Mouse (Mus musculus) kidney, postnatal 0 days (tissue): ENCODE results near the gene Gm26602. TPM values are rescaled to one million over a fixed set of nuclear protein-coding genes. Genes with fewer than 3 reads are reported as not detected.

Experiments used
- ATAC-seq: fragments of 200-750 bp; cut with Nextera tagmentation; replicated peaks from 2 replicates; pipeline ENCODE4 v1.8.0; 2017; ENCODE audit warnings: low read depth, moderate number of reproducible peaks, moderate TSS enrichment, moderate library complexity; ENCODE audit not compliant: low FRiP score
- DNase-seq: peaks from one replicate; pipeline ENCODE4 v3.0.0-alpha.2; 2016; ENCODE audit warnings: low spot score
- H3K27ac ChIP-seq: fragments of 300-500 bp; sonication (generic); 2 replicates; pipeline ENCODE4 v1.5.1; 2014; ENCODE audit warnings: mild to moderate bottlenecking
- H3K27me3 ChIP-seq: fragments of 300-500 bp; sonication (generic); 2 replicates; pipeline ENCODE4 v1.6.1; 2014; ENCODE audit warnings: low read length, mixed read lengths; ENCODE audit not compliant: insufficient read depth
- H3K36me3 ChIP-seq: fragments of 300-500 bp; sonication (generic); 2 replicates; pipeline ENCODE4 v1.6.1; 2014; ENCODE audit warnings: low read length, mixed read lengths; ENCODE audit not compliant: insufficient read depth
- H3K4me1 ChIP-seq: fragments of 300-500 bp; sonication (generic); replicated peaks from 2 replicates; pipeline ENCODE4 v1.6.1; 2014; ENCODE audit warnings: antibody characterized with exemption, low read length, mixed read lengths; ENCODE audit not compliant: insufficient read depth
- H3K4me2 ChIP-seq: fragments of 300-500 bp; sonication (generic); 2 replicates; pipeline ENCODE4 v1.6.1; 2014; ENCODE audit warnings: mild to moderate bottlenecking, low read length, moderate library complexity, mixed read lengths
- H3K4me3 ChIP-seq: fragments of 300-500 bp; sonication (generic); replicated peaks from 2 replicates; pipeline ENCODE4 v1.5.1; 2014; ENCODE audit warnings: low read depth, low read length
- H3K9ac ChIP-seq: fragments of 300-500 bp; sonication (generic); 2 replicates; pipeline ENCODE4 v1.6.1; 2014; ENCODE audit warnings: low read depth, low read length
- H3K9me3 ChIP-seq: fragments of 300-500 bp; sonication (generic); replicated peaks from 2 replicates; pipeline ENCODE4 v1.6.1; 2016; ENCODE audit warnings: low read length, inconsistent platforms, mixed read lengths
- CTCF ChIP-seq: IDR thresholded peaks from 2 replicates; pipeline ENCODE4 v1.5.1; 2016; ENCODE audit warnings: antibody characterized with exemption, low read depth, mild to moderate bottlenecking, moderate library complexity
- WGBS: fragments of 180-500 bp; shearing (Covaris S2); extraction: QIAGEN DNeasy Blood & Tissue Kit; methylation state at CpG from one replicate; pipeline ENCODE4 v1.1.7; 2014; 5-methylcytosine and 5-hydroxymethylcytosine counted together
- polyA plus RNA-seq: library from polyadenylated mRNA; unstranded; fragments of >200 nt; fragmentation: Nextera tagmentation; extraction: Ambion mirVana; gene quantifications from 2 replicates; pipeline ENCODE4 v1.2.1, GENCODE M21; 2015

Gm26602 gene
- polyA plus RNA-seq, 1 experiment from 2014 or later = 21.6 TPM

DNA sequence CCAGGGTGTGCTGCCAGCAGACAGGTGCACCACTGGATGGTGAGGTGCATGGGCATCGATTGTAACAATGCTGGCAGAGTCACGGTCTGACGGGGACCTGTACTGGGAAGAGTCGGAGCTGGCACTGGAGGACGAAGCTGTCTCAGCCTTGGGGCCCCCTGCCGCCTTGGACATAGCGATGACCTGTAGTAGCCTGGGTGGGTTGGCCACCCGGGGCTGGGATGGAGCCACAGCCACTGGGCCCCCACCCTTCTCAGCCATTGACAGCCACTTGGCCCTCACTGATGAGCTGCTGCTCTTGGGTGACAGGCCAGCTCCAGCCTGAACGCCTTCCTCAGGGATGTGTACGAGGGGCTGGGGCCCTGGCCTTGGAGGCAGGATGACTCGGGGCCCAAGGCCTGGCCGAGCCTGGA is 45.5 kb upstream of the Gm26602 start:
- no peak for DNase-seq
- peaks cover 38% of the 10 kb centered on the region for H3K36me3 ChIP-seq
- H3K27ac ChIP-seq = peak overlapping the region; percentile 21; the same call in 1 of the 2 replicates

DNA sequence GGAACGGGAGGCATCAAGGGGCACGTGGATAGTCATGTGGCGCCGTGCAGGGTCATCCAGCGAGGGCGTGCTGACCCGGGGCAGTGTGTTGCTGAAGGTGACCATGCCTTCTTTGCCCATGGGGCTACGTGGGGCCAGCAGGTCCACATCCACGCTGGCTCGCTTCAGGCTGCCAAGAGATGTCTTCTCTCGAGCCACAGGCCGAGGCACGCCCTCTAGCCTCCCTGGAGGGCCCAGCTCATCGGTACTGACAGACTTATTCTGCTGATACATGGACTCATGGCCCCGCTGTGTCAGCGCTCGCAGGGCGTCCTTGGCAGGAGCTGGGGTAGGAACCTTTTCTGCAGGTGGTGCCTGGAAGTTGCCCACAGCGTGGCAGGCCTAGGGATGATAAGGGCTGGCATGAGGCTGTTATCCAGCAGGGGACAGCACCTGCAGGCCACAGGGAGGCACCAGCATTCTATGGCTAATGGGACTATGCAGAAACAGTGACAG is 44.8 kb upstream of the Gm26602 start:
- Histone ChIP-seq H3K27me3 (no peaks in the 10 kb centered on the region), H3K9me3 (no peaks in the 10 kb centered on the region), H3K4me1 (peaks cover 4% of the 10 kb centered on the region; the same call in 1 of the 2 replicates), H3K4me3 (no peak overlapping the region), H3K4me2 (no peak overlapping the region), H3K36me3 (peaks cover 31% of the 10 kb centered on the region), H3K9ac (no peak overlapping the region), H3K27ac (peak overlapping the region; percentile 21; the same call in 1 of the 2 replicates)
- DNase-seq (no peak), ATAC-seq (peak; percentile 16; the same call in 1 of the 2 replicates)
- peak; percentile 75 for TF ChIP-seq CTCF
- 67% methylated on average over 19 of the region's 19 CpGs for WGBS

More for the DNA sequence above, 45.5 kb upstream of the Gm26602 start:
- 43% methylated on average over 12 of the region's 12 CpGs for WGBS
- Histone ChIP-seq H3K9me3 (no peaks in the 10 kb centered on the region), H3K27me3 (no peaks in the 10 kb centered on the region), H3K4me1 (peaks cover 10% of the 10 kb centered on the region; the same call in 1 of the 2 replicates), H3K4me2 (no peak overlapping the region), H3K4me3 (no peak overlapping the region), H3K9ac (no peak overlapping the region)
- peak; percentile 15 for ATAC-seq
- TF ChIP-seq CTCF = no peak

DNA sequence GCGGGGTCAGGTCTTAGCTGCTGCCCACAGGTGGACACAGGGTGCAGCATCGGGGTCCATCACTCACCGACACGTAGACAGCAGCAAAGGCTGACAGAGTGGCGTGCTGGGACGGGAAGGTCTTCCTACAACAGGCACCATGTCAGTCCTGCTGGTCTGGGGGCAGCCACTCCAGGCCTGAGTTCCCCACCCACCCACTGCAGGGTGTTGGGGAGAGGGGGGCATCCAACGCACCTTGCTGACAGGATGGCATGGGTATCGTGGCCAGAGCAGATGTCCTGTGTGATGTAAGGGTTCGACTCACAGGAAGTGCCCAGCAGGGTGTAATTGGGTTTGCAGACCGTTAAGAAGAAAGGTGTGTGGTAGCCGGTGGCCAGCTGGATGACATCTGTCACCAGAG is 44.1 kb upstream of the Gm26602 start:
- DNase-seq = no peak
- ATAC-seq = no peak
- no peaks in the 10 kb centered on the region for H3K27me3 ChIP-seq
- peaks cover 27% of the 10 kb centered on the region for H3K36me3 ChIP-seq
- WGBS = 67% methylated on average over 11 of the region's 11 CpGs
- no peak overlapping the region for H3K9ac ChIP-seq
- H3K27ac ChIP-seq = no peak overlapping the region
- H3K4me3 ChIP-seq = no peak overlapping the region
- no peak for TF ChIP-seq CTCF
- no peak overlapping the region for H3K4me2 ChIP-seq
- H3K9me3 ChIP-seq = no peaks in the 10 kb centered on the region
- H3K4me1 ChIP-seq = no peaks in the 10 kb centered on the region; the same call in 1 of the 2 replicates

DNA sequence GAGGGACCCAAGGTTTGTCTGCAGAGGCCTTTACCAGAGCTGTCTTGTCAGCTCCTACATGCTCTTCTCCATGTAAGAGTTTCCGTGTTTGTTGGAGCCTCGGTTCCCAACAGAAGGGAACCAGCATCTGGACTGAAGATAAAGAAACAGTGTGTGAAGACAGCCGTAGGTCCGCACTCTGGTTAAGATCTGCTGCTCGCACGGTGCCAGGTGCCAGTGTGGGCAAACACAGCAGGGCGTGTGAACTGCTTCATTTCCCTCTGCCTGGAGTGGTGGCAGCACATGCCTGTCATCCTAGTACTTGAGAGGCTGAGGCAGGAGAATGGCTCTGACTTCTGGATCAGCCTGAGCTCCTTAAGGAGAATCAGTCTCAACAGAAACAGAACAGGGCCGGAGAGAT is 38.8 kb upstream of the Gm26602 start:
- H3K4me3 ChIP-seq = no peak overlapping the region
- no peak for ATAC-seq

DNA sequence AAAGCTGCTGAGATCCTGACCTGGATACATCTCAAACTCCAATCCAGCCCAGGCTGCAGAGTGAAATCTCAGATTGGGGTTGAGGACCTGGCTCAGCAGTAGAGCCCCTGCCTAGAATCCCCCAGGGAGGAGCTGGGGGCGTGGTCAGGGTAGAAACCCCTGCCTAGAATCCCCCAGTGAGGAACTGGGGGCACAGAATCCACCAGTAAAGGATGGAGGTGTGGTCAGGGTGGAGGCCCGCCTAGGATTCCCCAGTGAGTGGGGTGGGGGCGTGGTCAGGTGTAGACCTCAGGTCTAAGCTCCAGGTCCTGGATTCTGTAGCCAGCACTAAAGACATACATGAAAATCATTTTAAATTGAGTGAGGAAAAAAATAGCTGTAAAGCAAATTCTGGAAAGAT is 37.8 kb upstream of the Gm26602 start:
- H3K9ac ChIP-seq = no peak overlapping the region
- 53% methylated on average over 3 of the region's 3 CpGs for WGBS
- H3K4me3 ChIP-seq = 0 out of 2 replicates have a peak overlapping the region, but pooled peaks have one; percentile 7
- TF ChIP-seq CTCF = no peak
- H3K9me3 ChIP-seq = no peaks in the 10 kb centered on the region
- DNase-seq (no peak), ATAC-seq (no peak)
- H3K27me3 ChIP-seq = no peaks in the 10 kb centered on the region
- no peak overlapping the region for H3K27ac ChIP-seq
- peak overlapping the region; percentile 97; the same call in 1 of the 2 replicates for H3K4me2 ChIP-seq
- H3K4me1 ChIP-seq = peaks cover 18% of the 10 kb centered on the region
- 0 out of 2 replicates have a peak, but pooled peaks cover 3% of the 10 kb centered on the region for H3K36me3 ChIP-seq

More for the DNA sequence above, 38.8 kb upstream of the Gm26602 start:
- no peak for DNase-seq
- Histone ChIP-seq H3K27ac (no peak overlapping the region), H3K36me3 (0 out of 2 replicates have a peak, but pooled peaks cover 3% of the 10 kb centered on the region), H3K4me1 (peaks cover 11% of the 10 kb centered on the region; the same call in 1 of the 2 replicates), H3K27me3 (no peaks in the 10 kb centered on the region), H3K9ac (no peak overlapping the region), H3K9me3 (no peaks in the 10 kb centered on the region), H3K4me2 (no peak overlapping the region)
- no peak for TF ChIP-seq CTCF
- 95% methylated on average over 8 of the region's 8 CpGs for WGBS

DNA sequence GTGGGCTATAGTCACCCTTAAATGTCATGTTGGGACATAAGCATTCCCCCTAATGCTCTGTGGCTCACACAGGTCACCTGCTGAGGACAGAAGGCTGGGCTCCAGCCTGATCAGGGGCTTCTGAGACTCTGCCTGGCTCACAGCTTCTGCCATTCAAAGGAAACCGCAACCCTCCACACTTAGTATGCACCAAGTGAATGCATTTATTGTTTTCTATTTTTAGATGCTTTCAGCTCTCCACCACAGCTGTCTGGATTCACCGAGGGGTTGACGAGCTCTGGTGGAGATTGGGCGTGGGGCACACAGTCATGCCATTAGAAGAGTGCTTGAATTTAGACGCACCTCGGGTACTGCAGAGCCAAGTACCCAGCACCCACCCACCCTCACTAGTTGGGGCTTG is 37.3 kb upstream of the Gm26602 start:
- Histone ChIP-seq H3K9me3 (no peaks in the 10 kb centered on the region), H3K4me2 (peak overlapping the region; percentile 97), H3K4me1 (peaks cover 21% of the 10 kb centered on the region), H3K4me3 (peak overlapping the region; percentile 69; the same call in 1 of the 2 replicates), H3K27me3 (no peaks in the 10 kb centered on the region), H3K27ac (no peak overlapping the region), H3K9ac (peak overlapping the region; percentile 79), H3K36me3 (0 out of 2 replicates have a peak, but pooled peaks cover 3% of the 10 kb centered on the region)
- no peak for TF ChIP-seq CTCF
- WGBS = 11% methylated on average over 6 of the region's 6 CpGs
- ATAC-seq (no peak), DNase-seq (no peak)
